Mouse (Mus musculus) cerebellum, adult 11-12 months (tissue): ENCODE data around the gene Ggn.
A peak's percentile ranks its signal among the peaks of the same experiment; 100 is the strongest.
"Not testable (repeated sequence)": the region's sequence is repeated elsewhere in the genome, so short reads cannot be mapped to it uniquely, and the experiment has no call there.

Experiments used
- DNase-seq: peaks from one replicate; pipeline ENCODE4 v3.0.0; 2022

Ggn gene

GRCm38 (mm10) chr7:29162750-29163525 lies 7.1 kb upstream of the Ggn start:
- no peak for DNase-seq

- DNase-seq: peak; percentile 48
These were observed 2.4 kb upstream of the Ggn start for GRCm38 (mm10) chr7:29167656-29168055.

DNA sequence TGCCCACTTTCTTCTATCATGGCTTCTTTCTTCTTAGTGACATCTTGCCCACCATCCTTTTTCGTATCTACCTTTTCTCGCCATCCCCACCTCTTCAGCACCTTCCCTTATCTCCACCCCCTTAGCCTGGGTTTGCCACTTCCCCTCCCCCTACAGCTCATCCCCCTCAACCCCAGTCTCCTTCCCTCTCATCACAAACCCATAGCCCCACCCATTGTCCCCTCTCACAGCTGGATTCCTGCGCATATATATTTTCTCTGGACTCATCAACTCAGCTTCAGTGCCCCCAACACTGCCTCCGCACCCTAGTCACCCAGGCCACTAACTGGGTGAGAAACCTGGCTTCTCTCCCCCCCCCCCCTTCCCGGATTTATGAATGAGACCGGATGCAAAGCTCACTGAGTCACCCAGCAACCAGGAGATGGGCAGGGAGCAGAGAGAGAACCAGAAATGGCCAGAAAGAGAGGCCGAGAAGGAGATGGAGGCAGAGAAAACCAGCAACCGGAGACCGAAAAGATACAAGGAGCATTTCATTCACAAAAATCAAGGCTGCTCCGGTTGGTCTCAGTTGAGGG lies 1.8 kb upstream of the Ggn start:
- DNase-seq: peak; percentile 51

DNA sequence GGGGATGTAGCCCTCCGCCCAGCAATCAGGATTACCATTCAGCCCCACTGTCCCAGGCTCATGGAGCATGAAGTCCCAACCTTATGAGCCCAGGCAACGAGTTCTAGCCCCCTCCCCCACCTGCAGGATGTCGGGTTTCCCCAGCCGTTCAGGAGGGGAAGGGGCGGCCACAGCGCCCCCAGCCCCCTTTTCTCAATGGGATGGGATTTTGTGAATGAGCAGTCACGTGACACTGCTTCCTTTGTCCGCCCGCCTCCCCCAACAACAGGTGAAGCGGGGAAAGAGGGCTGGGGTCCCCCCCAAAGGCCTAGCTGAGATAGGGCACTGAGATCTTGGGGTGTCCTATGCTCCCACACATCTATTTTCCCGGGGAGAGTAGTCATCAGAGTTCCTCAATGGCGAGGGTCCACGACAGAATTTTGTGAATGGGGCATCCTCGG lies 1.2 kb upstream of the Ggn start:
- DNase-seq: peak; percentile 74

DNA sequence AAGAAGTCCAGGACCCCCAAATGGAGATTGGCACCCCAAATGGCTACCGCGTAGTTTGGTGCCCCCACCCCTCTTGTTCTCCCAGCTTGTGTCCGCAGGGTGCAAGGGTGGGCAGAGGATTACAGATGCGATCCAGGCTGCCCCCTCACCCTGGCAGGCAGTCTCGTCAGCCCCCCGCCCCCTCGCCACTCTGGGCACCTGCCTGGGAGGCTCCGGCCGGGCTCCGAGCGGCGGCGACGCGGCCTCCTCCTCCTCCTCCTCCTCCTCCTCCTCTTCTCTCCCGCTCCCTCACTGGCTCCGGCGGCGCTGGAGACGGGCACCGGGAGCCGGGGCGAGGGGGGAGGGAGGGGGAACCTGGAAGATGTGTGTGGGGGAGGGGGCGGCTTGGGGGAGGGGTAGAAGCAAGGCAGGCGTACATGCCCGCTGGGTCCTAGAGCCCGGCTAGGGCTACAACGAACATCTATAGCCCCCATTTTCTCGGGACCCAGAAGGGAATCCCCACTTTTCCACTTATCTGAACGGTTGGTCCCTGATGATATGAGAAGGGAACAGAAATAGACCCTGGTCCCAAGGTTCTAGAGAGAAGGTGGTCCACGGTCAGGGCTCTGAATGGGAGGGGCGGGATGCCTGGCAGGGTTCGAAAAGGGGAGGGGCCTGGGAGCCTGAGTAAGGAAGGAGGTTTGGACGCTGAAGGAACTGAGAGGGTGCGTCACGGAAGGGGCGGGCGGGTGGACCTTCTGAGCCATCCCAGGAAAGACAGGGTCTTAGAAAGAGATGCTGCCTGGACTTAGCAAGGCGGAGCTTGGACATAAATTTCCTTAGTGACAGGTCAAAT lies 562 bp upstream of the Ggn start:
- peak; percentile 86 for DNase-seq

- peak; percentile 47 for DNase-seq
These were observed 948 bp downstream of the Ggn start for GRCm38 (mm10) chr7:29170755-29171561.

DNA sequence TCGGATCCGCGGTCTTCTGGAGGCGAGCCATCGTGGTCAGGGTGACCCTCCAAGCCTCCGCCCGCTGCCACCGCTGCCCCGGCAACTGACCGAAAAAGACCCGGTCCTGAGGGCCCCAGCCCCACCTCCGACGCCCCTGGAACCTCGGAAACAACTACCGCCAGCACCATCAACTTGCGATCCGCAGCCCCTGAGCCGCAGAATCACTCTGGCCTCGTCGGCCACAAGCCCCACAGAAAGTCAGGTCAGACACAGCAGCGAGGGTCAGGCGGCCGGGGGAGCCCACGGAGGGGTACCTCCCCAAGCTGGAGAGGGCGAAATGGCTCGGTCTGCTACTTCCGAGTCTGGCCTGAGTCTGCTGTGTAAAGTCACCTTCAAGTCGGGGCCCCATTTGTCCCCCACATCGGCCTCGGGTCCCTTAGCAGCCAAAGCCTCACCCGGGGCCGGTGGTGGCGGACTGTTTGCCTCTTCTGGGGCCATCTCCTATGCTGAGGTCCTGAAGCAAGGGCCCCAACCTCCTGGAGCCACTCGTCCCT lies 1.6 kb downstream of the Ggn start:
- no peak for DNase-seq

DNA sequence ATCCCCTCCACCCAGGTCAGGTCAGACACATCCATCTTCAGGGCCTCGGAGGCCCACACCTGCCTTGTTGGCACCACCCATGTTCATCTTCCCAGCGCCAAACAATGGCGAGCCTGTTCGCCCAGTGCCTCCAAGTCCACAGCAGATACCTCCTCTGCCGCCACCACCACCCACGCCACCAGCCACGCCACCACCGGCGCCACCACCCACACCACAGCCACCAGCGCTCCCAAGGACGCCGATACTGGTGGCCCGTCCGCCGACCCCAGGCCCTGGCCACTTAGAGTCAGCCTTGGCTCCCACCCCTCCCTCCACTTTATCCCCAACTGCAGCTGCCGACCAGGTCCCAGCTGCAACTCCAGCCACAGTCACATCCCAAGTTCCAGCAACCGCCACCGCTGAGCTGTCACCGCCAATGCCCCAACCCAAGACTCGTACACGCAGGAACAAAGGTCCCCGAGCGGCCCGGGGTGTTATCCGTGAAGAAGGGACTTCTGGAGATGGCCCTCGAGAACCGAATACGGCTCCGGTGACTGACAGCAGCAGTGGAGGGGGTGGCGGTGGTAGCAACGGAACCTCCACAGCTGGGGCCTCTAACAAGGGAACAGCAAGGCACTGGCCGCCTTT lies 2.5 kb downstream of the Ggn start:
- DNase-seq: peak; percentile 38

DNA sequence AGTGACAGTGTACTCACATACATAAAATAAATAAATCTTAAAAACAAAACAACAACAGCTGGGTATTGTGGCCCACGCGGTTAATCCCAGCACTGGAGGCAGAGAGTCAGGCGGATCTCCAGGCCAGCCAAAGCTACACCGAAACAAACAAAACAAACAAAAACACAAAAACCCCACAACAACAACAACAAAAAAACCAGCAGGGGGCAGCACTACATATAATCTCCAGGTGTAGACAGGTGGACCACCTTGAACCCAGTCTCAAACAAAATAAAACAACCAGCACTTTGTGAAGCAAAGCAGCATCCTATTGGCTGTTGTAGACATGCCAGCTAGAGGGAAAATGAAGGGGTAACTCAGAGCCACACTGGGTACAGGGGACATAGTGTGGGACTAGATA lies 8.1 kb downstream of the Ggn start:
- DNase-seq: peak; percentile 28

DNA sequence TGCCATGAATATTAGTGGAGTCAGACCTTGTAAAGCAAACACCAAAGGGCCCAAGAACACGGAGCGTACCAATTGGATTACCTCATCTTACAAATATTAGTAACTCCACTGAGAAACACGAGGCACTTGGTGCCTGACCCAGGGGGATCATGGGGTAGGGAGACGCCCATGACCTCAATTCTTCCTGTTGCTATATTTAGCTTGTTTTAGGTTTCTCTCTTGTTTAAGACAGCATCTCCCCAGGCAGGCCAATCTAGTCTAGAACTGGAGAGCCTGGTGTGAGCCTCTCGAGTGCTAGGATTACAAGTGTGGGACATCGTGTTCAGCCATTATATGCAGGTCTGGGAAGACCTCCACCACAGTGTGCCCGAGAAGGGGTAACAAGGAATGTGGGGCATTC lies 9.3 kb downstream of the Ggn start:
- DNase-seq: peak; percentile 30

- DNase-seq: peak; percentile 99
These were observed 10.3 kb downstream of the Ggn start, which contains the start of gene Psmd8 for GRCm38 (mm10) chr7:29180077-29180853. Gene Psmd8 (minus strand): TSS chr7:29180701.

GRCm38 (mm10) chr7:29180854-29181236 lies 10.8 kb downstream of the Ggn start:
- no peak for DNase-seq

DNA sequence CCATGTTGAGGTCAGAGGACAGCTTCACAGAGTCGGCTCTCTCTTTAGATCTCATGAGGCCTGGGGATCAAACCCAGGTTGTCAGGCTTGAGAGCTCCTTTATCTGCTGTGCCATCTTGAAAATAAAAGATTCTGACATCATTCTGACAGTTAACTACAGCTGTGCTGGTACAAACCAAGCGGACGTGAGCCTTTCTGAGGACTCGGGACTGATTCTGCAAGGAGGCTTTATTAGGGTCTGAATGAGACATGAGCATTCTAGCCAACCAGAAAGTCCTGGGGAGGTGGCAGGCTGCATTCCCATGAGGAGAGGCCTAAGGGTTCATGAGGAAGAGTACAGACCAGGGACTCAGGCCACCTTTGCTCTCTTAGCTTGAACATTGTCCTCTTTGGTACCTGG lies 11.3 kb downstream of the Ggn start:
- peak; percentile 33 for DNase-seq

- not testable (repeated sequence) for DNase-seq
These were observed 24.2 kb downstream of the Ggn start for GRCm38 (mm10) chr7:29194230-29194629.

GRCm38 (mm10) chr7:29202577-29202976 lies 32.6 kb downstream of the Ggn start:
- no peak for DNase-seq

DNA sequence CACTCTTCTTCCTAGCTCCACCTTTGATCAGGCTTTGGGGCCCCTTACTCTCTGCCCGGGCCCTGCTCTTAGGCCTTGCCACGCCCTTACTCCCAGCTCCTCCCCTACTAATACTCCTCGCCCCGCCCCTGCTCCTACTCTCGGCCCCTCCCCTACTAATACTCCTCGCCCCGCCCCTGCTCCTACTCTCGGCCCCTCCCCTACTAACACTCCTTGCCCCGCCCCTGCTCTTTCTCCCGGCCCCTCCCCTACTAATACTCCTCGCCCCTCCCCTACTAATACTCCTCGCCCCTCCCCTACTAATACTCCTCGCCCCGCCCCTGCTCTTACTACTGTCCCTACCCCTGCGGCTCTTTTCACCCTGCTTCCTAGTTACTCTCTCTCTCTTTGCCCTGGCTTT lies 41.0 kb downstream of the Ggn start:
- not testable (repeated sequence) for DNase-seq

GRCm38 (mm10) chr7:29211415-29212198 lies 41.6 kb downstream of the Ggn start:
- DNase-seq: peak; percentile 59

GRCm38 (mm10) chr7:29212199-29212765 lies 42.3 kb downstream of the Ggn start:
- DNase-seq: no peak

- not testable (repeated sequence) for DNase-seq
These were observed 43.0 kb downstream of the Ggn start for GRCm38 (mm10) chr7:29212775-29213560.
